Mouse (Mus musculus) stomach, postnatal 0 days (tissue): ENCODE results near the gene Ttll10. TPM values are rescaled to one million over a fixed set of nuclear protein-coding genes. Genes with fewer than 3 reads are reported as not detected.

Source experiments
- ATAC-seq: fragments of 200-750 bp; cut with Nextera tagmentation; 2 replicates; pipeline ENCODE4 v1.8.0; 2017; ENCODE audit not compliant: low FRiP score, low TSS enrichment
- DNase-seq: peaks from one replicate; pipeline ENCODE4 v3.0.0-alpha.2; 2016; ENCODE audit warnings: low spot score
- H3K27ac ChIP-seq: fragments of 300-500 bp; sonication (generic); replicated peaks from 2 replicates; pipeline ENCODE4 v1.5.1; 2014; ENCODE audit warnings: mild to moderate bottlenecking, control low read depth
- H3K27me3 ChIP-seq: fragments of 300-500 bp; sonication (generic); 2 replicates; pipeline ENCODE4 v1.6.1; 2014; ENCODE audit warnings: low read length; ENCODE audit not compliant: control insufficient read depth, insufficient read depth
- H3K36me3 ChIP-seq: fragments of 300-500 bp; sonication (generic); 2 replicates; pipeline ENCODE4 v1.6.1; 2014; ENCODE audit warnings: low read length, mixed read lengths; ENCODE audit not compliant: control insufficient read depth, insufficient read depth
- H3K4me1 ChIP-seq: fragments of 300-500 bp; sonication (generic); replicated peaks from 2 replicates; pipeline ENCODE4 v1.6.1; 2014; ENCODE audit warnings: antibody characterized with exemption; ENCODE audit not compliant: control insufficient read depth, insufficient read depth
- H3K4me2 ChIP-seq: fragments of 300-500 bp; sonication (generic); replicated peaks from 2 replicates; pipeline ENCODE4 v1.6.1; 2014; ENCODE audit warnings: low read depth, mild to moderate bottlenecking, control low read depth, moderate library complexity
- H3K4me3 ChIP-seq: fragments of 300-500 bp; sonication (generic); 2 replicates; pipeline ENCODE4 v1.5.1; 2014; ENCODE audit warnings: low read depth, low read length, control low read depth
- H3K9ac ChIP-seq: fragments of 300-500 bp; sonication (generic); 2 replicates; pipeline ENCODE4 v1.6.1; 2014; ENCODE audit warnings: mild to moderate bottlenecking, low read length, control low read depth, mixed read lengths
- H3K9me3 ChIP-seq: fragments of 300-500 bp; sonication (generic); 2 replicates; pipeline ENCODE4 v1.6.1; 2016; ENCODE audit warnings: low read length; ENCODE audit not compliant: control insufficient read depth
- CTCF ChIP-seq: IDR thresholded peaks from 2 replicates; pipeline ENCODE4 v1.5.1; 2016; ENCODE audit warnings: antibody characterized with exemption, low read depth, mild to moderate bottlenecking, moderate library complexity
- EP300 ChIP-seq: optimal IDR thresholded peaks from 2 replicates; pipeline ENCODE3; 2016; ENCODE audit warnings: antibody characterized with exemption
- WGBS: fragments of 180-500 bp; shearing (Covaris S2); extraction: QIAGEN DNeasy Blood & Tissue Kit; methylation state at CpG from one replicate; pipeline ENCODE4 v1.1.7; 2014; 5-methylcytosine and 5-hydroxymethylcytosine counted together
- polyA plus RNA-seq: library from polyadenylated mRNA; unstranded; fragments of >200 nt; fragmentation: Nextera tagmentation; extraction: Ambion mirVana; gene quantifications from 2 replicates; pipeline ENCODE4 v1.2.1, GENCODE M21; 2015

The Ttll10 gene
- polyA plus RNA-seq, 1 experiment from 2014 or later: 2.7 TPM

- Histone ChIP-seq H3K27ac (peak overlapping the region; percentile 81), H3K4me1 (no peaks in the 10 kb centered on the region), H3K4me3 (no peak overlapping the region), H3K27me3 (no peaks in the 10 kb centered on the region), H3K9me3 (no peaks in the 10 kb centered on the region), H3K9ac (0 out of 2 replicates have a peak overlapping the region, but pooled peaks have one; percentile 4), H3K4me2 (no peak overlapping the region), H3K36me3 (no peaks in the 10 kb centered on the region)
- DNase-seq (peak; percentile 55), ATAC-seq (no peak)
- TF ChIP-seq CTCF (no peak), EP300 (no peak)
- 53% methylated on average over 9 of the region's 9 CpGs for WGBS
Observed at GRCm38 (mm10) chr4:156084096-156084879, 25.1 kb upstream of the Ttll10 start.

- peak overlapping the region; percentile 20; the same call in 1 of the 2 replicates for H3K4me2 ChIP-seq
- WGBS: 41% methylated on average over 5 of the region's 5 CpGs
- no peaks in the 10 kb centered on the region for H3K36me3 ChIP-seq
- H3K9me3 ChIP-seq: no peaks in the 10 kb centered on the region
- H3K27me3 ChIP-seq: no peaks in the 10 kb centered on the region
- no peak overlapping the region for H3K4me3 ChIP-seq
- TF ChIP-seq EP300 (no peak), CTCF (no peak)
- H3K4me1 ChIP-seq: no peaks in the 10 kb centered on the region
- 0 out of 2 replicates have a peak overlapping the region, but pooled peaks have one; percentile 4 for H3K9ac ChIP-seq
- ATAC-seq (peak; percentile 58), DNase-seq (peak; percentile 85)
- H3K27ac ChIP-seq: peak overlapping the region; percentile 81
Observed at GRCm38 (mm10) chr4:156083348-156083747, 24.1 kb upstream of the Ttll10 start.

- Histone ChIP-seq H3K27ac (peak overlapping the region; percentile 81), H3K9ac (no peak overlapping the region)
- DNase-seq: no peak
Observed at GRCm38 (mm10) chr4:156082621-156083234, 23.5 kb upstream of the Ttll10 start.

GRCm38 (mm10) chr4:156077499-156078301 is 18.5 kb upstream of the Ttll10 start:
- peak overlapping the region; percentile 96 for H3K27ac ChIP-seq
- no peak for TF ChIP-seq EP300
- peak; percentile 52 for TF ChIP-seq CTCF
- WGBS: under 1% methylated on average over 55 of the region's 58 CpGs
- H3K4me1 ChIP-seq: peaks cover 7% of the 10 kb centered on the region; the same call in 1 of the 2 replicates
- no peaks in the 10 kb centered on the region for H3K36me3 ChIP-seq
- H3K9me3 ChIP-seq: no peaks in the 10 kb centered on the region
- DNase-seq (peak; percentile 94), ATAC-seq (peak; percentile 92)
- H3K4me3 ChIP-seq: peak overlapping the region; percentile 40
- H3K9ac ChIP-seq: peak overlapping the region; percentile 66
- peak overlapping the region; percentile 69 for H3K4me2 ChIP-seq
- H3K27me3 ChIP-seq: no peaks in the 10 kb centered on the region

More at GRCm38 (mm10) chr4:156082621-156083234, 23.5 kb upstream of the Ttll10 start:
- TF ChIP-seq EP300 (no peak), CTCF (no peak)
- 50% methylated on average over 4 of the region's 4 CpGs for WGBS
- no peak for ATAC-seq
- no peak overlapping the region; the same call in 1 of the 2 replicates for H3K4me2 ChIP-seq
- H3K9me3 ChIP-seq: no peaks in the 10 kb centered on the region
- H3K4me1 ChIP-seq: no peaks in the 10 kb centered on the region
- no peaks in the 10 kb centered on the region for H3K27me3 ChIP-seq
- H3K36me3 ChIP-seq: no peaks in the 10 kb centered on the region
- H3K4me3 ChIP-seq: no peak overlapping the region

GRCm38 (mm10) chr4:156076911-156077382 is 17.7 kb upstream of the Ttll10 start:
- peak overlapping the region; percentile 40 for H3K4me3 ChIP-seq
- H3K27ac ChIP-seq: peak overlapping the region; percentile 96
- WGBS: 9% methylated on average over 8 of the region's 8 CpGs
- no peaks in the 10 kb centered on the region for H3K9me3 ChIP-seq
- TF ChIP-seq CTCF: peak; percentile 58
- TF ChIP-seq EP300: no peak
- no peaks in the 10 kb centered on the region for H3K36me3 ChIP-seq
- peak; percentile 55 for DNase-seq
- peak overlapping the region; percentile 66; the same call in 1 of the 2 replicates for H3K9ac ChIP-seq
- peaks cover 7% of the 10 kb centered on the region; the same call in 1 of the 2 replicates for H3K4me1 ChIP-seq
- H3K27me3 ChIP-seq: no peaks in the 10 kb centered on the region
- H3K4me2 ChIP-seq: peak overlapping the region; percentile 69
- ATAC-seq: peak; percentile 57
